Mouse (Mus musculus): Measurements from ENCODE around the gene Sugp1.

Sugp1 gene

DNA sequence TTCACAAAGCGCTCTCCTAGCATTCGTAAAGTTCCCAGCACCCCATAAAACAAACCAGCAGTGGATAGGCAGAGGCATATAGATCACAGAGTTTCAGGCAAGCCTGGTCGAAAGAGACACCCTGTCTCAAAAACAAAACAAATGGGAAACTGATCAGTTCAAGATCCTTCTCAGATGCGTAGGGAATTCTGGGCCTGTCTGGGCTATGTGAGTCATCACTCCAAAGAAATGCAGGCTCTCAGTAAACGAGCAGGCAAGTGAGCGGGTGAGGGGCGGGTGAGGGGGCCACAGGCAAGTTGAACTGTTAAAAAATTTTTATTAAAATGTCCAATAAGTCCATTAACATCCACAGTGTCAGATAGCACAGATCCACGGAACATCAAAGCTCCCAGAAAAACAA is 50.2 kb downstream of the Sugp1 start:
- in situ Hi-C loops (cut with MboI; ENCODE audit: low pct_unique_long_range_greater_than_20kb in 1 of 2, low sequenced_read_pairs in 2 of 2, unreplicated experiment in 1 of 2), result no loop called here

DNA sequence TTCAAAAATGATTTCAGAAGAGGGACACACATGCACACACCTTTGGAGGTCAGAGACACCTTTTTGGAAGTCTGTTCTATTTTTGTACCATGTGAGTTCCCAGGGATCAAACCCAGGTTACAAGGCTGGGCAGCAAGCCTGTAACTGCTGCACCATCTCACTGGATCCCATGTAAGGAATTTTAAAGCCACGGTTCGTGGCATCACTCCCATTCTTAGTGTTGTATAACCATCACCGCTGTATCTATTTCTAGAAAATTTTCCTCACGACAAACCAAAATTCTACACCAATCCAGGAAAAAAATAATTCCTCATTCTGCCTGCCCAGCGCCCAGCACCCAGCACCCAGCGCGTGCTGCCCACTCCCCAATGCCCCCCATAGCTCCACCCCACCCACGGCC is 56.7 kb downstream of the Sugp1 start:
- in situ Hi-C loops (cut with MboI; ENCODE audit: low pct_unique_long_range_greater_than_20kb in 1 of 2, low sequenced_read_pairs in 2 of 2, unreplicated experiment in 1 of 2), result no loop called here

DNA sequence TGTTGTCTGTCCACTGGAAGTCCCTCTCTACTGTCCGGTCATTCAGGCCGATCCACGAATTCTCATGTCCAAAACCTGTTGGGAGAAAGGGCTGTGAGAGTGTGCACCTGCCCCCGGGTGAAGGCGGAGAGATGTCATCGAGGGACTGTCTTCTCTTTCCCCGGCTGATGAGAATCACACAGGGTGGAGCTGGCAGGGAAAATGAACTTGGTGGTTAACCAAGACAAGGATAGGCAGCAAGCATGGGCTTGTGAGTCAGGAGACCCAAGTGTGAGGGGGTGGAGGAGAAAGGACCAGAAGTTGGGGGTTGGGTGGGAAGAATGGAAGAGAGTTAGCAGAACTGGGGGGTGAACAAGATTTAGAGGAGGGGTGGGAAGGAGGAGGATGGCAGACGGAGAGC is 57.6 kb downstream of the Sugp1 start:
- in situ Hi-C loops (cut with MboI; ENCODE audit: low pct_unique_long_range_greater_than_20kb in 1 of 2, low sequenced_read_pairs in 2 of 2, unreplicated experiment in 1 of 2), result no loop called here

DNA sequence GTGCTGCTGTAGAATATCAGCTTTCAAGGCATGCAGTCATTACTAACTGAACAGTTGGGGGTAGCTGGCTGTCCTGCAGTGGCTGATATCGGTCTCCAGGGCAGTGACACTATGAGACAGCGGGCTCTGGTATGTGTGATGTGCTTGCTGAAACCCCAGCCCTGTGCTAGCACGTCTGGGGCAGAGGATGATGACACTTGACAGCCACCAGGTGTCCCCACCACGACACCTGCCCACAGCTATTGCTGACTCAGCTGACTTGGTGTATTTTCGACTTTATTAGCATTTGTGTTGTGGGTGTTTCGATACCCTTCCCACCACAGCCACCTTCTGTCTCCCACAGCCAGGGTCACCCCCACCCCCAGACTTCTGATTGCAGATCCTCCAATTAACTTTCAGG is 61.9 kb downstream of the Sugp1 start:
- in situ Hi-C loops (cut with MboI; ENCODE audit: low pct_unique_long_range_greater_than_20kb in 1 of 2, low sequenced_read_pairs in 2 of 2, unreplicated experiment in 1 of 2), result no loop called here

DNA sequence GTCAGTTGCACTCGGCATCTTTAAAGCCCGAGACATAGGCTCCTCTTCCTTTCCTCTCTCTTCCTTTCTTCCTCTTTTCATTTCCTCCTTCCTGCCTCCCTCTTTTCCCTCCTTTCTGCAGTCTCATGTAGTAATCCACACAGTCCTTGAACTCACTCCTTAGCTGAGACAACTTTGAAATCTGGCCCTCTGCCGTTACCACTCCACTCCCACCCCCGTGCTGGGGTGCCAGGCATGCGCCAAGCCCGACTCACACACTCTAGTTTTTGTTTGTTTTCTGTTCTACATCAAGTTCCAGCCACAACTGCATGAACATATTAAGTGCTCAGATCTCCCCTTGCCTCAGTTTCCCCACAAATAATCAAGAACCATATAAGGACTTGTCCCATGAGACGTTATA is 62.3 kb downstream of the Sugp1 start:
- in situ Hi-C loops (cut with MboI; ENCODE audit: low pct_unique_long_range_greater_than_20kb in 1 of 2, low sequenced_read_pairs in 2 of 2, unreplicated experiment in 1 of 2), result loop anchor here in 1 of 2 experiments (5.0 kb wide), 1 partner anchor 57 kb away; no protein-coding TSS in a partner anchor

DNA sequence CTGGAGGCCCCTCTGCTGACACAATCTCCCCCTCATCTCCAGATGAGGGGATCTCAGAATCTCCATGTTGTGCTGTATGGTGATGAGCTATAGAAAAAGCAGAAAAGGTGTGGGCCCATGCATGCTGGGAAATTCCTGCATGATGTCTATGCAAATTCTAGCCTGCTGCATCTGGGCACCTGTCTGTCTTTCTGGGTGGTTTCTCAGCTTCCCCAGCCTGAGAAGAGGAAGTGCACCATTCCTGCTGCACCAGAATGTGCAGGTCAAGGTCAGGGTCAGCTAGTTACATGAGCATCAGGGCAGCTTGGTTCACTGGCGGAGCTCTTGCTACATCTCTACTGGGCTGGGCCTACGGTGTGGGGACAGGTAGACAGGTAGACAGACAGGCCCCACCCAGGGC is 67.8 kb downstream of the Sugp1 start:
- in situ Hi-C loops (cut with MboI; ENCODE audit: low pct_unique_long_range_greater_than_20kb in 1 of 2, low sequenced_read_pairs in 2 of 2, unreplicated experiment in 1 of 2), result no loop called here

DNA sequence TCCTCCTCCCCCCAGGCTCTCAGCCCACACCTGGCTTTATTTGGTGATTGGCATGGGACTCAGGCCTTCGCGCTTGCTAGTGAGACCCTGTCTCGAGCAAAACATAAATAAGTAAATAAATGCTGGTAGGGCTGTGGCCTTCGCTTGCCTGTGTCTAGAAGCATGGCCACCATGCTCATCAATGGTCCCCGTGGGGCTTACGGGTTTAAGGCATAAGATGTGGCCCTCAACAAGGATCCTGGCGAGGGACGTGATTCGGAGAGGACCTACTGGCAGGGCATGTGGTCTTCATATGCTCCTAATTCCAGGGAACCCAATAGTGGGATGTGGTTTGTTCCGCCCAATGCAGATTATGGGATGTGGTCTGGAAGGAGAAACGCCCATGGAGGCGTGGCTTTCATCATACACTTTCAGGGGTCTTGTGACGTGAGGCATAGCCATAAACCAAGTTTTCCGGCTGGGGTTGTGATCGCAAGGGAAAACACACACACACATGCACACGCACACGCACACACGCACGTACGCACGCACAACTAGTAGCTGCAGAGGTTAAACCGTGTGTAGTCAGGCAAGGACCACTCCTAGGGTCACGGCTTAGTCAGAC is 68.7 kb downstream of the Sugp1 start:
- in situ Hi-C loops (cut with MboI; ENCODE audit: low pct_unique_long_range_greater_than_20kb in 1 of 2, low sequenced_read_pairs in 2 of 2, unreplicated experiment in 1 of 2), result no loop called here

DNA sequence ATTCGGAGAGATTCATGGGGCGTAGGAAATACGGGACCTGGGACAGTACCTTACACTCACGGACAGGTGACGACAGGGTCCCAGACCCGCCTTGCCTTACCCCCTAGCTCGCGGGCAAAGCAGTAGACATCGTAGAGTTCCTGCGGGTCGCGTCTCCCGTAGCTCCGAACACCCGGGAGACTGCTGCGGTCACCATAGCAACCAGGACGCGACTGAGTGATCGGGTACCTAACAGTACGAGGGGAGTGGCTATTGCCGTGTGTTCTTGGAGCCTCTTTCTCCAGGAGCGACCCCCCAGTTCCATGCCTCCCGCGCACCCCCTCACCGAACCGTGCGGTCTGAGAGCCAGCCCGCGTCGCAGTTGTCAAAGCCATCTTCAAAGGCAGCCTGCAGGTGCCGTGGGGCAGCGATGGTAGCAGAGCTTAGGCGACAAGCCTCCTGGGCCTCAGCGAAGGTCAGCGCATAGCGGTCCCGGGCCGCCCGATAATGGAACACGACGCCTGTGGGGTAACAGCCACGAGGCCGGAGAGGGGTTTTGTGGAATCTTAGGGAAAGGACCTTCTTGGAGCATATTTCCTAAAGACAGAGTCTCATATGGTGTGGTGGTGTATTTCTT is 69.9 kb downstream of the Sugp1 start:
- in situ Hi-C loops (cut with MboI; ENCODE audit: low pct_unique_long_range_greater_than_20kb in 1 of 2, low sequenced_read_pairs in 2 of 2, unreplicated experiment in 1 of 2), result no loop called here

DNA sequence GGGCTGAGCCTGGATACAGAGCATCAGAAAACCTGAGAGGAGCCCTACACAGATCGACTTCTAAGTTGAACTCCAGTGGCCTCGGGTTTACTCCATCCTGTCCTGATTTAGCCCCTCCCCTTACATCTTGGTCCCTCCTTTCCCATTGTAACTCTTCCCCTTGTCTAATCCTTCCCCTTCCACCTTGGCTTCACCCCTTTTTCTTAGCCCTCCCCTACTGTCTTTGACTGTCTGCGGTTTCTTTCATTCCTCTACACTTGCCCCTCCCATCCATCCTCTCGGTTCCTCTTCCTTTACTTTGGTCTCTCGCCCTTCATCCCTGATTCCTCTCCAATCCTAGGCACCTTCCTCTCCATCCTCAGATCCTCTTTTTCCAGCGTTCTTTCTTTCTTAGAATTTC is 71.9 kb downstream of the Sugp1 start:
- in situ Hi-C loops (cut with MboI; ENCODE audit: low pct_unique_long_range_greater_than_20kb in 1 of 2, low sequenced_read_pairs in 2 of 2, unreplicated experiment in 1 of 2), result no loop called here

DNA sequence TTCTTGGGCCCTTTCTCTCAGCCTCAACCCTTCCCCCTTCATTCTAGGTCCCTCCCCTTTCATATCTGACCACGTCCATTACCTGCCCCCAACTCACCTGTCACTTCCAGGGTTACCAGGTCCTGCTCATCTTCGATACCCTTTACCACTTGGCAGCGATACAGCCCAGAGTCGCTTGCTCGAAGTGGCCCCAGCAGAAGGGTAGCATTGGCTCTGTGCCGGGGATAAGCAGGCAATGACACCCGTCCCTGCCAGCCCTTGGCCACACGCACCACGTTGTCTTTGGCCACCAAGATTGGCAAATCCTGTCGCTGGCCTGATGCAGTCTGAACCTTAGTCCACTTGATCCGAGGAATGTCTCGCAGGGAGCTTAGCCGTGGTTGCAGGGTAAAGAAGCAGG is 72.3 kb downstream of the Sugp1 start:
- in situ Hi-C loops (cut with MboI; ENCODE audit: low pct_unique_long_range_greater_than_20kb in 1 of 2, low sequenced_read_pairs in 2 of 2, unreplicated experiment in 1 of 2), result no loop called here

DNA sequence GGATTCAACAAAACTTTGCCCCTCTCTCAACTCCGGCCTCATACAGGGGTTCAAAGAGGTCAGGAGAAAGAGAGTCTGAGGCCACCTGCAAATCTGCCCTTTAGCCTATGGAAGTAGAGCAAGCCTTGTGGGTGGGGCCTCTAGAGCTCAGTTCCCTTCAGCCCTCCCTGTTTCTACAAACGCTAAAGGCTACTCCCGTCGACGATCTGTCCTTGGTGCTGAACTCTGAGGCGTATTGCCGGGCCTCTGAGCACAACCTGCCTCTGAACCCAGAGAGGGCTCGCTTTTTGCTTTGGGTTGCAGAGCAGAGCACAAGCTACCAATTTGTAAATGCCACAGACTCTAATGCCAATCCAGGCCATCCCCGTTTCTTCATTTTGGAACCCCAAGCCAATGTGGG is 75.0 kb downstream of the Sugp1 start:
- in situ Hi-C loops (cut with MboI; ENCODE audit: low pct_unique_long_range_greater_than_20kb in 1 of 2, low sequenced_read_pairs in 2 of 2, unreplicated experiment in 1 of 2), result no loop called here

DNA sequence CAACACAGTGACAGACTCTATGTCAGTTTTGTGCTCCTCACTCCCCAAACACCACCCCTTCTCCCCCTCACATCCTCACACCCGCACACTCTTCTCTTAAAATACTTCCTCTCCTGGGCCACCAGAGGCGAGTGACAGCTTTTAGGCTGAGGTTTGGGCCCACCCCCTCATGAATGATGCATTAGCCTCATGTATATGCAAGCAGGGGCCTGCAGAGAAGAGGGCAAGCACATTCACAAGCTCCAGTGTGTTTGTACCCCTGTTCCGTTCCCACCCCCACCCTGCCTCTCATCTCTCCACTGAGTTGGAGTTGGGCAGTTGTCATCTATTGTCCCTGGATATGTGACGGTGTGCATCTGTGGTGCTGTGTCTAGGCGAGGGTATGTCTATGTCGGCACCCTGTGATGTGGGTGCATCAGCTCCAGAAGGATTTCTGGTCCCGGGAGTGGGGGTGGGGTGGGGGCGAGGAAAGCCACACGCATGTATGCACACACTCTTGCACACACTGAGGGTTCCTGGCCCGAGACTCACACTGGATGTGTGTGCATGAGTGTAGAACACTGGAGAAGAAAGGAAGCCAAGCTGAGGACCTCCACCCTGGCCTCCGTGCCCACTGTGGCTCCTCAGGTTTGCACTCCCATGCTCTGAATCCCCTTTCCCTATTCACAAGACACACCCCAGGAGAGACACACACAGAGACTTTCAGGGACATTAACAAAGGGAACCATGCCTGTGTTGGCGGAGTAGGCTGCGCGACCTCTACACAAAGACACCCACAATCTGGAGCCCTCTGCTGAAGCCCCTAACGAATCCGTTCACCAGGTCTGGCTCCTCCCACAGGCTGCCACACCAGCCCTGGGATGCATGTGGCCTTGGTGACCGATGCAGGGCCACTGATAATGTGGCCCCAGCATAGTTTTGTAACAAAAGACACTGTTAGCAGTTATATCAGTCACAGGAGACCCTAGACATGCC is 76.4 kb downstream of the Sugp1 start:
- in situ Hi-C loops (cut with MboI; ENCODE audit: low pct_unique_long_range_greater_than_20kb in 1 of 2, low sequenced_read_pairs in 2 of 2, unreplicated experiment in 1 of 2), result no loop called here

DNA sequence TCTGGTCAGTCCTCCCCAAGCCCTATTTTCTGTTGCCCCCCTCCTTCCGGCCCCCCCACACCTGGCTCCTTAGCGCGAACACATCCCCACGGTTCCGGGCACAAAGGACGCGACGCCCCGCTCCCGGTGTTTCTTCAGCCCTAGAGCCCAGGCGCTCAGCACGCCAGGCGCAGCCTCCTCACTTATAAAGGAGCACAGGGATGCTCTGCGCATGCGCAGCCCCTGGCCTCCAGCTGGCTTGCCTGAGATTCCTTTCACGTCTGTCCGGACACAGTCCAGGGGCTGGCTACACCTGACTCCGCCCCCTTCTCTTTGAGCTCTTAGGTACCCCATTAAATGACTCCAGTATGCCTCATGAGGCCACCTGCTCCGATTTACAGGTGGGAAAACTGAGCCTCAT is 78.1 kb downstream of the Sugp1 start, which contains the start of gene Ncan:
Gene Ncan, minus strand, starts transcription at position 207 of the 400 bp plus-strand sequence.
- in situ Hi-C loops (cut with MboI; ENCODE audit: low pct_unique_long_range_greater_than_20kb in 1 of 2, low sequenced_read_pairs in 2 of 2, unreplicated experiment in 1 of 2), result no loop called here
